Mouse (Mus musculus): ENCODE measurements around the gene Oma1.

The Oma1 gene

DNA sequence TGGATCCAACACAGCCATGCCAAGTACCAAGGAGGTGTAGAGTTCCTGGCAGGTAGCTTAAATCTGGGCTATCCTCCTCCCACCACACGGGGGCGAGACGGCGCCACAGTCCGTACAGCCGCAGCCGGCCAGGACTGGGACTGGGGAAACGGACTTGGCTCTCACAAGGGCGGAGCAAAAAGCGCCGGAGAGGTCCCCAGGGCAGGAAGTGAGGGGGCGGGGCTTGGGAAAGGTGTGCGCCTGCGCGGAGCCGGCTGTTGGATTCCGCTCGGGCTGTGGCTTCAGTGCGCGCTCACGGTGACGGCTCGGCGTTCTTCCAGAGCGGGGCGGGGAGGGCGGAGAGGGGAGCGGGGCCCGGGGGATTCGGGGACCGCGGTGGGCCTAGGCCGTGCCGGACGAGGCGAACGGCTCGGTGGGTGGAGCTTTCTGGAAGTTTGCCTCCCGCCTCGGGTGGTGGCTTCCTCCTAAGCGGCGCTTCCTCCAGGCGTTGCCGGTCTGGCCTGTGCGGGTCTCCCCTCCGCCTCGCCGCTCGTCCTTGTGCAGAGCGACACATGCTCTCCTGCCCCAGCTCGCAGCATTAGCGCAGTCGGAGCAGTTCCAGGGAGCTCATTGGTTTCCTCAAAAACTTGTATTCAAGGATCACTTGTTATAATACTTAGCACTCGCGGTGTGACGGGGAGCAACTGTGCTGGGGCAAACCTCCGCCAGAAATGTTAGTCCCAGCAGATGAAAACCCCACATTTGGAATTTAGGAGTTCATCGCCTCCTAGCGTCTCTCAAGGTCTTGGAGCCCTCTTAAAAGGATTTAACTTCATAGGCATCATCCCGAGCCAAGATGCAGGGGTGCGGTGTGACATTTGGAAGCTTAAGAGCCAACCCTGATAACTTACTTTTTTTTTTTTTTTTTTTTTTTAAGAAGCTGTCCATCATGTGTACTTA, at the start of gene Oma1:
Gene Oma1, plus strand, starts transcription at position 226 of the 939 bp plus-strand sequence.
- peak; percentile 93 to 97 for DNase-seq (ENCODE audit: low spot score in 2 of 2)

- no peak for DNase-seq (ENCODE audit: low spot score in 2 of 2)
These were observed 49.7 kb upstream of the Oma1 start for GRCm38 (mm10) chr4:103263812-103264396.

DNA sequence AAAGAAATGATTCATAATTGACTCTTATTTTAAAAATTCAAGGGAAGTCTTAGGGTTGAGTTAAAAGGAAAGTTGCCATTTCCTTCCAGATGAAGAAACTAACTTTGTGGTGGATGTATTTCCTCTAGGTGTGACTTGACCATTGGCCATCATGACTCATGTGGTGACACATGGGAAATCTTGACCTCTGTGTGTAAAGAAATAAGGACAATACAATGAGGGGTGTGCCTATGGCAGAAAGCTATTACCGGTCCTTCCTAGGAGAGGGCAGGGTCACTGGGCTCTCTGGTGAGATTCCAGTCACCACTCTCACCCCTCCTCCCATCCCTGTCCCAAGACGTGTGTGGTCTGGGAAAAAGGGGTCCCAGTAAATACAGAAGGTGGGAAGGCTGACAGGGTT, 48.4 kb upstream of the Oma1 start:
- no peak for DNase-seq (ENCODE audit: low spot score in 2 of 2)

GRCm38 (mm10) chr4:103269336-103269735, 44.3 kb upstream of the Oma1 start:
- DNase-seq (ENCODE audit: low spot score in 2 of 2), result no peak

DNA sequence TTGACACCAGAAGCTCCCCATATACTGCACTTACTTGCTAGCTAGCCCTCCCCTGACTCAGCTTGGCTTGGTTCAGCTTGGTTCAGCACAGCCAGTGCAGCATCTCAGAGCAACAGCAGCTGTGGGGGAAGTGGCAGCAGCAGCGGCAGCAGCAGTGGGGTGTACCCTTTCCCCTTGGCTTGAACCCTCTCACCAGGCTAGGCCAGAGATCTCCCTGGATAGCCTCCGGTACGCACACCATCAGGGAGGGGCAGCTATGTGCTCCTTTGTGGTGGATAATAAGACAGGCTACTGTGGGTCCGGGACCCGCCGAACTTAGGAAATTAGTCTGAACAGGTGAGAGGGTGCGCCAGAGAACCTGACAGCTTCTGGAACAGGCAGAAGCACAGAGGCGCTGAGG, 40.6 kb upstream of the Oma1 start:
- no peak for DNase-seq (ENCODE audit: low spot score in 2 of 2)

DNA sequence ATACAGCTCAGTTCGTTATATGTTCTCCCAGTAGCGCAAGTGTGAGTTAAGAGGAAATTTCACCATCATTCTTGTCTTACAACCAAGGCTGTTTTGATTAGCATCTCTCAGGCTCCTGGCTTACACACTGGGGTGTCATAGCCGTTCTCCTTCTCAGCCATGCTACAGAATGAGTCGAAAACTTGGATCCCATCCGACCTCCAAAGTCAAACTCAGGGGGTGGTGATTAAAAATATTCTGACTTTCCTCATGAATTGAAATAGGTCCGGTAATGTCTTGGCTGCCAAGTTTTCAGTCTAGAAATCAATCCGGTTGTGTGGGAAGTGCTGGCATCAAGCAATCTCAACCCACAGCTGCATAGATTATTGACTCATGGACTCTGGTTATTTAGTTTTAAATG, 25.3 kb upstream of the Oma1 start:
- DNase-seq (ENCODE audit: low spot score in 2 of 2), result no peak

DNA sequence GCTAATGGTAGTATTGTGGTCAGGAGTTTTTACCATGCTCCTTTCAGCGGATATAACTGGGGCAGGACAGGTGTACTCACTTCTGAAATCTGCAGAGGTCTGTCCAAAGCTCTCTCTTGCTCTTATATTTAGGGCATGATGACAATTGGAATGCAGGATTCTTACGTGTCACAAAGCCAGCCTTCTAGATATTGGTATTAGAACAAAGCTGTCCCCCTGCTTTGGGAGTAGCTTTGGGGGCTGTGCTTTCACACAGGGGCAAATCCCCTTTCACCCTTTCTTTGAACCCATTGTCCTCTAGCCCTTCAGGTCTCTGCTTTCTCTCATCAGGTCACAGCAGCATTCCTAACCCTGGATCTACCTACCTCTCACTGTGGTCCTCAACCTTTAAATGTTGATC, 22.8 kb upstream of the Oma1 start, which contains the start of gene 4921539E11Rik:
Gene 4921539E11Rik, minus strand, starts transcription at position 101 of the 400 bp plus-strand sequence.
- no peak for DNase-seq (ENCODE audit: low spot score in 2 of 2)

DNA sequence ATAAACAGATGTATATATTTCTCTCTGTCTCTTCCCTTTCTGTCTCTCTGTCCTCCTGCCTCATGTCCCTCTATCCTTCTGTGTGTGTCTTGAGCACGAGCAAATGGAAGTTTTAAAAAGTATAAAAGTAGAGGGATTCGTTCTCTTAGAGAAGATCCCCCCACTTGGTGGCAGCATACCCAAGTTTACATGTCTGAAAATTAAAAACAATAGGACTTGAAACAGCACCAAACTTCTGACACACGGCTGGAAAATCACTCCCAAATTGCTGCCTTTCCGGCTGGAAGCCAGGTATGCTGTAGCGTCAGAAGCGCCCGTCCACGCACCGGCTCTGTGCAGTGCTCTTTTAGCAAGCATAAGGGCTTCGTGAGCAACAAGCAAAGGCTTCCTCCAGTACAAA, 14.3 kb upstream of the Oma1 start:
- DNase-seq (ENCODE audit: low spot score in 2 of 2), result peak in 1 of 2 experiments; percentile 12

- no peak for DNase-seq (ENCODE audit: low spot score in 2 of 2)
These were observed 9.8 kb upstream of the Oma1 start for GRCm38 (mm10) chr4:103303851-103304250.

- DNase-seq (ENCODE audit: low spot score in 2 of 2), result no peak
These were observed 906 bp downstream of the Oma1 start for GRCm38 (mm10) chr4:103314526-103314910.

- no peak for DNase-seq (ENCODE audit: low spot score in 2 of 2)
These were observed 2.2 kb downstream of the Oma1 start for GRCm38 (mm10) chr4:103315861-103316260.

- DNase-seq (ENCODE audit: low spot score in 2 of 2), result no peak
These were observed 7.8 kb downstream of the Oma1 start for GRCm38 (mm10) chr4:103321461-103321860.

GRCm38 (mm10) chr4:103324688-103325451, 11.3 kb downstream of the Oma1 start:
- no peak for DNase-seq (ENCODE audit: low spot score in 2 of 2)

- no peak for DNase-seq (ENCODE audit: low spot score in 2 of 2)
These were observed 13.4 kb downstream of the Oma1 start for GRCm38 (mm10) chr4:103326994-103327393.

DNA sequence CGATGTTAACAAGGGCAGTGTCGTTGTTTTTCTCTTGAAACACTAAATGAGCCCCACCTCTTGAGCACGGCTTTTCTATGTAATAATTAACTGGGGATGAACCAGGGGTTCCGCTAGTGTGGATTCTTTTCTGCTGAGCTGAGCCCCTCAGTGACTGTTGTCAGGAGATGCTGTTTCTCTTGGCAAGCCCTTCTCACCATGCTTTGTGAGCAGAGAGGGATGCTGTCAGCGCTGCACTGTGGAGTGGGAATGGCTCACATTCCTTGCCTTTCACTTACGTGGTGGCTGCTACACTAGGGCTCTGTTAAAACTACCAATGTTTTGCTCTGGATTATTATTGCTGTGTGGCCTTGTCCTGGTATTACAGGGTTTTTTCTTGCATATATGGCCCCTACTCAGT, 15.7 kb downstream of the Oma1 start:
- no peak for DNase-seq (ENCODE audit: low spot score in 2 of 2)

- DNase-seq (ENCODE audit: low spot score in 2 of 2), result no peak
These were observed 21.5 kb downstream of the Oma1 start for GRCm38 (mm10) chr4:103335134-103335533.

DNA sequence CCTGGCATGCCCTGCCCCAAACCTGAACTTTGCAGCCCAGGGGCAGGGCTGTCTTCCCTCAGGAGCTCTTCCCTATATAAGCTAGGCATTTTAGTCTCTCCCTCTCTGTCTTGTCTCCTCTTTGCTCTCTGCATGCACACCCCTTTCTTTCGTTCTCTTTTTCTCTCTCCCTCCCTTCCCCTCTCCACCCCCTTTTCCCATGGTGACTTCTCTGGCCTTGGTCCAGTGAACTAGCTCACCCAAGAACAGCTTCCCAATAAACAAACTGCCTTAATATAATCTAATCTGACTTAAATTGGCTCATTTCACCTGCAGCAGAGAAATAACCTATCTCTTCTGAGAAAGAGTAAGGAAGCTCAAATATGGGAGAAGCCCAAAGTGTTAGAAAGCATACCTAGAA, 27.1 kb downstream of the Oma1 start:
- DNase-seq (ENCODE audit: low spot score in 2 of 2), result no peak

DNA sequence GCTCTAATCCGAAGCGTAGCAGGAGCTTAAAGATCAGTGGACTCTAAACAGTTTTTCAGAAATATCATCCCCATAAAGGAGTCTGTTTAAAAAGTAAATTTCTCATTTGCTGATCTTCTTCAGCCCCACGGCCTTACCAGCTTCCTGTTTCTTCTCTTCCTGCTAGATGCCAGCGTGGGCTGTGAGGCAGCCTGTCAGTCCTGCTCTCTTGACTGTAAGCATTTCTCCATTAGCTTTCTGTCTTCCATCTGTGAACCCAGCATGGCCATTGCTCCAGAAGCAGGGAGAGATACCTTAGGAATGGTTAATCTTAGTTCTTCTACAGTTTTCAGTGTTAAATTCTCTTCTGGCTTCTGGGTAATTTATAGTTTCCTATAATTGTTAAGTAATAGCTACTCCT, 28.0 kb downstream of the Oma1 start:
- no peak for DNase-seq (ENCODE audit: low spot score in 2 of 2)

DNA sequence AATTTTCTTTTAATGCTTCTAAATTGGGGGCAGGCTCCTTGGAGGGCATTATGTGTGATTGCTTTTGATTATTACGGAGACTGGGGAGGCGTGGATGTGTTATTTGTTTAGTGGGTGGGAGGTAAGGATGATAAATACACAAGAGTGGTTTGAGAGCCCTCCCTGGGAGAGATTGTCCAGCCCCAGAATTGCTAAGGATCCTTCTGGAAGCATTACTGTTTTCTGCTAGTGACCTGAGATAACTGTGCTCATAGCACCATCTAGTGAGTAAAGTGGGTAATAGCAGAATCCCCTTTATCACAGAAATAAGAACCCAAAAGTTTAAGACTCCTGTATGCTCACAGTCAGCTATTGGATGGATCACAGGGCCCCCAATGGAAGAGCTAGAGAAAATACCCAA, 32.4 kb downstream of the Oma1 start:
- DNase-seq (ENCODE audit: low spot score in 2 of 2), result no peak

GRCm38 (mm10) chr4:103346849-103347248, 33.2 kb downstream of the Oma1 start:
- DNase-seq (ENCODE audit: low spot score in 2 of 2), result no peak

DNA sequence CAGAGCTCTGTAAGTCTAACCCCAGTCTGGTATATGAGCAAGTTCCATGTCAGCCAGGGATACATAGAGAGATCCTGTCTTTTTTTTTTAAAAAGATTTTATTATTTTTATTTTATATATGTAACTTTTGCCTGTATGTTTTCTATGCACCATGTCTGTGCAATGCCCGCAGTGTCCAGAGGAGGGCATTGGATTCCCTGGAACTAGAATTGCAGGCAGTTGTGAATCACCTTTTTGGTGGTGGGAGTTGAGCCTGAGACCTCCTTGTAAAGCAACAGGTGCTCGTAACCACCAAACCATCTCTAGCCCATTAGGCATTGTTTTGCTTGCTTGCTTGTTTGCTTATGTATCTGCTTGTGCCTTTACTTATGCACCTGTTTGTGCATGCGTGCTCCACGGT, 35.6 kb downstream of the Oma1 start:
- no peak for DNase-seq (ENCODE audit: low spot score in 2 of 2)

DNA sequence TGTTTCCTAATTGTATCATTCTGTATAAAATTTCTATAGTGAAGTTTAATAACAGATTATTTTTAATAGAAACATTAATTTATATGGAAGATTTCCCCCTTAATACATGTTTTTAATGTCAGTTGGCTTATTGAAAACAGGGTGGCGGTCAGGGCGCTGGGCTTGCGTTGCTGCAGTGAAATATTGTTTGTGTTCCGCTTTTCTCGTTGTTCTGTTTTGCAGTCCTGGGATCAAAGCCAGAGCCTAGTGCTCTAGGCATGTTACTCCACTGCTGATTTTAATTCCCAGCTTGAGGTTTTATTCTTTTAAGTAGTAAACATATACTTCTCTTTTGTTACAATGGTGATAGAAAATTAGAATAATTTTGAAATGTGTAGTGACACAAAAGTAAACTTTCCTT, 39.3 kb downstream of the Oma1 start:
- DNase-seq (ENCODE audit: low spot score in 2 of 2), result no peak
